Mouse (Mus musculus): Measurements from ENCODE around the gene Gucy2g. TPM values are rescaled to one million over a fixed set of nuclear protein-coding genes. Genes with fewer than 3 reads are reported as not detected.

Gene Gucy2g
- polyA plus RNA-seq, 1 experiment from 2014 or later: 0.02 TPM

- 0 out of 2 replicates have a peak overlapping the region, but pooled peaks have one; percentile 66 for H3K27ac ChIP-seq (ENCODE audit: low read depth)
- H3K9ac ChIP-seq (replicated peaks): no peak overlapping the region
- no peaks in the 10 kb centered on the region for H3K9me3 ChIP-seq (ENCODE audit: low read length)
- H3K36me3 ChIP-seq (replicated peaks; ENCODE audit: insufficient read depth, low read length): no peaks in the 10 kb centered on the region
- ATAC-seq (peak; percentile 82), DNase-seq (peak; percentile 57)
- WGBS (ENCODE audit: insufficient replicate concordance): 37% methylated on average over 7 of the region's 7 CpGs
- TF ChIP-seq EP300 (IDR thresholded peaks at IDR 0.05; ENCODE audit: low read depth) (peak; percentile 78), CTCF (IDR thresholded peaks at IDR 0.05; ENCODE audit: low read depth) (peak; percentile 70)
- no peak overlapping the region for H3K4me3 ChIP-seq (ENCODE audit: low read depth, low read length)
- H3K27me3 ChIP-seq (ENCODE audit: insufficient read depth, low read length): no peaks in the 10 kb centered on the region
- H3K4me1 ChIP-seq (ENCODE audit: insufficient read depth): peaks cover 16% of the 10 kb centered on the region
- H3K4me2 ChIP-seq (ENCODE audit: low read depth, low read length): no peak overlapping the region
These were observed 3.8 kb upstream of the Gucy2g start for GRCm38 (mm10) chr19:55244791-55245231.

- H3K4me1 ChIP-seq (ENCODE audit: insufficient read depth): no peaks in the 10 kb centered on the region; the same call in 1 of the 2 replicates
- H3K4me2 ChIP-seq (ENCODE audit: low read depth, low read length): no peak overlapping the region
- ATAC-seq (no peak), DNase-seq (no peak)
- WGBS (ENCODE audit: insufficient replicate concordance): 61% methylated on average over 6 of the region's 6 CpGs
- no peak overlapping the region for H3K27ac ChIP-seq (ENCODE audit: low read depth)
- H3K36me3 ChIP-seq (replicated peaks; ENCODE audit: insufficient read depth, low read length): no peaks in the 10 kb centered on the region
- no peak overlapping the region for H3K9ac ChIP-seq (replicated peaks)
- no peak for TF ChIP-seq CTCF (IDR thresholded peaks at IDR 0.05; ENCODE audit: low read depth)
- no peak for TF ChIP-seq EP300 (IDR thresholded peaks at IDR 0.05; ENCODE audit: low read depth)
- H3K27me3 ChIP-seq (ENCODE audit: insufficient read depth, low read length): no peaks in the 10 kb centered on the region
- no peak overlapping the region for H3K4me3 ChIP-seq (ENCODE audit: low read depth, low read length)
- H3K9me3 ChIP-seq (ENCODE audit: low read length): no peaks in the 10 kb centered on the region
These were observed 1.1 kb downstream of the Gucy2g start for GRCm38 (mm10) chr19:55239766-55240426.

DNA sequence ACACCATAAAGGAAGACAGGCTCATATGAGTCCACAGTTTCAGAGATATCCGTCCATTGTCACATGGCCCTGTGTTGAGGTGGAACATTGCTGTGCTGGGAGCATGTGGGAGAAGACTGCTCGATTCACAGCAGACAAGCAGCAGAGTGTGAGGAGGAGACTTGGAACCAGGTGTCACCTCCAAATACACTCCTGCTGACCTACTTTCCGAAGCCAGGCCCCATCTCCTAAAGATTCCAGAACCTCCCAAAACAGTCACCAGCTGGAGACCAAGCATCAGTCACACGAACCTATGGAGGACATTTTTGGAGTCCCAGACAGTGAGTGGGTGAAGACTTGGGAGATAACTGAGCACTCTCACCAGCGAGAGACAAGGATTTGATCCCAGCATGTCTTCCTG lies 4.5 kb downstream of the Gucy2g start:
- Histone ChIP-seq H3K4me1 (ENCODE audit: insufficient read depth) (peaks cover 2% of the 10 kb centered on the region; the same call in 1 of the 2 replicates), H3K4me3 (ENCODE audit: low read depth, low read length) (no peak overlapping the region), H3K4me2 (ENCODE audit: low read depth, low read length) (no peak overlapping the region), H3K27me3 (ENCODE audit: insufficient read depth, low read length) (no peaks in the 10 kb centered on the region), H3K27ac (ENCODE audit: low read depth) (no peak overlapping the region), H3K9ac (replicated peaks) (no peak overlapping the region), H3K9me3 (ENCODE audit: low read length) (no peaks in the 10 kb centered on the region), H3K36me3 (replicated peaks; ENCODE audit: insufficient read depth, low read length) (no peaks in the 10 kb centered on the region)
- DNase-seq (no peak), ATAC-seq (no peak)
- TF ChIP-seq EP300 (IDR thresholded peaks at IDR 0.05; ENCODE audit: low read depth): no peak
- TF ChIP-seq CTCF (IDR thresholded peaks at IDR 0.05; ENCODE audit: low read depth): no peak
- WGBS (ENCODE audit: insufficient replicate concordance): 73% methylated on average over 5 of the region's 5 CpGs

DNA sequence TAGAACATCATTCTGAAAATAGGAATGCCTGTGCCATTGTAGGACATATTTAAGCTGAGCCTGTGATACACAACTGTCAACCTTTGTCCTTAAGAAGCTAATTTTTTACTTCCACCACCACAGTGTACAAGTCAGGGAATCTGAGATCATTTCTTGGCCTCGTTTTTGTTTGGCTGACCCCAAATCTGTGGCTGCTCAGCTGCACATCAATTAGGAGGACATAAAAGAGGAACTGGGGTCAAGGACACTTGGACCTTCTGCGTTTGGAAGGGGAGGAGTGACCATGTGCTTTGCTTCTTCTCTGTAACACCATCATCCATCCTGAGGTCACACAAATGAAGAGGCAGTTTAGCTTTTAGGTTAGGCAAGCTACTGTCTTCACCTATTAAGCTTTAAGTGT lies 5.0 kb downstream of the Gucy2g start:
- ATAC-seq (no peak), DNase-seq (no peak)
- no peaks in the 10 kb centered on the region for H3K36me3 ChIP-seq (replicated peaks; ENCODE audit: insufficient read depth, low read length)
- peaks cover 2% of the 10 kb centered on the region; the same call in 1 of the 2 replicates for H3K4me1 ChIP-seq (ENCODE audit: insufficient read depth)
- WGBS (ENCODE audit: insufficient replicate concordance): 11% methylated on average over 2 of the region's 2 CpGs
- H3K4me2 ChIP-seq (ENCODE audit: low read depth, low read length): no peak overlapping the region
- H3K9ac ChIP-seq (replicated peaks): no peak overlapping the region
- no peaks in the 10 kb centered on the region for H3K9me3 ChIP-seq (ENCODE audit: low read length)
- peak; percentile 17; the same call in 1 of the 2 replicates for TF ChIP-seq EP300 (IDR thresholded peaks at IDR 0.05; ENCODE audit: low read depth)
- TF ChIP-seq CTCF (IDR thresholded peaks at IDR 0.05; ENCODE audit: low read depth): no peak
- H3K4me3 ChIP-seq (ENCODE audit: low read depth, low read length): no peak overlapping the region
- H3K27me3 ChIP-seq (ENCODE audit: insufficient read depth, low read length): no peaks in the 10 kb centered on the region
- H3K27ac ChIP-seq (ENCODE audit: low read depth): no peak overlapping the region

DNA sequence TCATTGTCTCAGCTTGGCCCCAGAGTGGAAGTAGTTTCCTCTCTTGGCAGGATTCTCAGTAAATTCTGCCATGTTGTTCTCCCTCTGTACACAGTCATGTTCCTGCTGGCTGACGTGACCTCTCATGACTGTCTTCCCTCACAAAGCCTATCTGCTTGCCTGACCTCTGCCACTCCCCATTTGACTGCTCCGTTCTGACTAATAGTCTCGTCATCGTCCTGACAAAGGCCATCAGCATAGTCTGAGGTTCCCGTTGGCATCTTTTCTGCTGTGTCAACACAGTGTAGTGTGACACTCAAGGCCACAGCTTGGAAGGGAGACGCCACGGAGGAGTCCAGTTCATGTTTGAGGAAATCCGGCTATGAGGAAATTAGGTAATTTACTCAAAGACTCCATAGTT lies 8.9 kb downstream of the Gucy2g start:
- no peaks in the 10 kb centered on the region for H3K36me3 ChIP-seq (replicated peaks; ENCODE audit: insufficient read depth, low read length)
- peak; percentile 85 for TF ChIP-seq EP300 (IDR thresholded peaks at IDR 0.05; ENCODE audit: low read depth)
- TF ChIP-seq CTCF (IDR thresholded peaks at IDR 0.05; ENCODE audit: low read depth): no peak
- H3K27ac ChIP-seq (ENCODE audit: low read depth): peak overlapping the region; percentile 25; the same call in 1 of the 2 replicates
- ATAC-seq (peak; percentile 93), DNase-seq (peak; percentile 61)
- H3K4me2 ChIP-seq (ENCODE audit: low read depth, low read length): no peak overlapping the region; the same call in 1 of the 2 replicates
- H3K4me1 ChIP-seq (ENCODE audit: insufficient read depth): peaks cover 2% of the 10 kb centered on the region; the same call in 1 of the 2 replicates
- WGBS (ENCODE audit: insufficient replicate concordance): 33% methylated on average over 8 of the region's 8 CpGs
- no peak overlapping the region for H3K9ac ChIP-seq (replicated peaks)
- no peak overlapping the region for H3K4me3 ChIP-seq (ENCODE audit: low read depth, low read length)
- no peaks in the 10 kb centered on the region for H3K9me3 ChIP-seq (ENCODE audit: low read length)
- no peaks in the 10 kb centered on the region for H3K27me3 ChIP-seq (ENCODE audit: insufficient read depth, low read length)

GRCm38 (mm10) chr19:55231081-55231480 lies 10.0 kb downstream of the Gucy2g start:
- Histone ChIP-seq H3K36me3 (replicated peaks; ENCODE audit: insufficient read depth, low read length) (no peaks in the 10 kb centered on the region), H3K4me3 (ENCODE audit: low read depth, low read length) (no peak overlapping the region), H3K4me1 (ENCODE audit: insufficient read depth) (peaks cover 2% of the 10 kb centered on the region; the same call in 1 of the 2 replicates), H3K9ac (replicated peaks) (no peak overlapping the region), H3K27ac (ENCODE audit: low read depth) (no peak overlapping the region), H3K9me3 (ENCODE audit: low read length) (no peaks in the 10 kb centered on the region), H3K27me3 (ENCODE audit: insufficient read depth, low read length) (no peaks in the 10 kb centered on the region), H3K4me2 (ENCODE audit: low read depth, low read length) (no peak overlapping the region)
- DNase-seq (no peak), ATAC-seq (no peak)
- WGBS (ENCODE audit: insufficient replicate concordance): 78% methylated on average over 10 of the region's 10 CpGs
- TF ChIP-seq EP300 (IDR thresholded peaks at IDR 0.05; ENCODE audit: low read depth) (no peak), CTCF (IDR thresholded peaks at IDR 0.05; ENCODE audit: low read depth) (no peak)
